Mouse (Mus musculus): ENCODE data around the gene Prss30. TPM values are rescaled to one million over a fixed set of nuclear protein-coding genes. Genes with fewer than 3 reads are reported as not detected.

Gene Prss30
- total RNA-seq (2021), result under 1 TPM in 1 of 2 experiments, not detected in 1; 0.32 TPM
- long read RNA-seq, experiment 1, result 0 reads
- long read RNA-seq, experiment 2, result 0 reads

GRCm38 (mm10) chr17:23980297-23980909 lies at the start of gene Prss30:
Gene Prss30, minus strand, starts transcription at chr17:23980566.
- Histone ChIP-seq H3K4me3 (no peak within 1 kb of the TSS), H3K27ac (no peak within 1 kb of the TSS)
- no peak for DNase-seq (ENCODE audit: low spot score in 2 of 2)
- TF ChIP-seq CTCF (conservative IDR thresholded peaks at IDR 0.05), result no peak

DNA sequence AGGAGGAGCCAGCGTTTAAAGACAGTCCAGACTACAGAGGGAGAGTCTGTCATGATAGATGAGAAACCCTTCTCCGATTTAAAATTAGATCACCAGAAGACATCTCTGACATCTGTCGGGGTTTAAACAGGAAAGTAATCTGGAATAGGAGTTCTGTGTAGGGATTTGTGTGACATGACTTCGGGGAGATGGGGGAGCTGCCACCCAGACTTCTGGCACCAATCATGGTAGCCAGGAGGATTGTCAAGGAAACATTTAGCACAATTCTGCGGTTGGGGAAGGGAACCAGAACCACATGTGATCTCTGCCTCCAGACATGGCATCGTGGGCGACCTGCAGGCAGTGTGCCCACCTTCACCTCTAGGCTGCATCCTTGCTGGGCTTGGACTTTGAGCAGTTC lies 49.1 kb upstream of the Prss30 start:
- Histone ChIP-seq H3K27ac (no peak overlapping the region), H3K4me3 (no peak overlapping the region)
- no peak for DNase-seq (ENCODE audit: low spot score in 2 of 2)
- TF ChIP-seq CTCF (conservative IDR thresholded peaks at IDR 0.05), result no peak

GRCm38 (mm10) chr17:24021375-24022199 lies 41.2 kb upstream of the Prss30 start:
- DNase-seq (ENCODE audit: low spot score in 2 of 2), result no peak
- TF ChIP-seq CTCF (conservative IDR thresholded peaks at IDR 0.05), result no peak
- no peak overlapping the region for H3K27ac ChIP-seq

GRCm38 (mm10) chr17:24020696-24021095 lies 40.3 kb upstream of the Prss30 start:
- H3K4me3 ChIP-seq, result no peak overlapping the region
- no peak overlapping the region for H3K27ac ChIP-seq
- DNase-seq (ENCODE audit: low spot score in 2 of 2), result no peak
- TF ChIP-seq CTCF (conservative IDR thresholded peaks at IDR 0.05), result no peak

More at GRCm38 (mm10) chr17:24021375-24022199, 41.2 kb upstream of the Prss30 start:
- H3K4me3 ChIP-seq, result no peak overlapping the region

DNA sequence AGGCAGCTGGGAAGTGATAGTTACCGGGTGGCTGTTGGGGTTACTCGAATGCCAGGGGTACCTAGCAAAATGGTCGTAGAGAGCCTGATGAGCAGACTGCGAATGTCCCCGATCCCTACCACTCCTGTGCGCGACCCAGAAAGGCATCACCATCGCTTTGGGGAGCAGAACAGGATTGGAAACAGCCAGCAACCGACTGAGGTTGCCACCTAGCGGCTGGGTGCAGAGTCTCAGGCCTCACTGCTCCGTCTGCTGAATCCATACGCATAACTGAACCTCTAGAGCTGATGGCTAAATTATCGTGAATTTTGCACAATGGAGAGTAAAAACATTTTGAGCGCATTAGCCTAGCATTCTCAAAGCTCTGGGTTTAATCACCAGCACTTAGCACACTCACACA lies 35.4 kb upstream of the Prss30 start:
- H3K27ac ChIP-seq, result no peak overlapping the region
- DNase-seq (ENCODE audit: low spot score in 2 of 2), result peak in 1 of 2 experiments; percentile 27
- peak; percentile 86 for TF ChIP-seq CTCF (conservative IDR thresholded peaks at IDR 0.05)

GRCm38 (mm10) chr17:24014433-24014965 lies 34.1 kb upstream of the Prss30 start:
- TF ChIP-seq CTCF (conservative IDR thresholded peaks at IDR 0.05), result no peak
- H3K4me3 ChIP-seq, result no peak overlapping the region
- H3K27ac ChIP-seq, result no peak overlapping the region
- DNase-seq (ENCODE audit: low spot score in 2 of 2), result no peak

More for the DNA sequence above, 35.4 kb upstream of the Prss30 start:
- H3K4me3 ChIP-seq, result no peak overlapping the region

- no peak overlapping the region for H3K27ac ChIP-seq
- no peak overlapping the region for H3K4me3 ChIP-seq
- TF ChIP-seq CTCF (conservative IDR thresholded peaks at IDR 0.05), result no peak
- DNase-seq (ENCODE audit: low spot score in 2 of 2), result no peak
These were observed 32.6 kb upstream of the Prss30 start for GRCm38 (mm10) chr17:24012921-24013320.

GRCm38 (mm10) chr17:24009617-24010016 lies 29.3 kb upstream of the Prss30 start:
- peak; percentile 56 for TF ChIP-seq CTCF (conservative IDR thresholded peaks at IDR 0.05)
- Histone ChIP-seq H3K27ac (no peak overlapping the region), H3K4me3 (no peak overlapping the region)

DNA sequence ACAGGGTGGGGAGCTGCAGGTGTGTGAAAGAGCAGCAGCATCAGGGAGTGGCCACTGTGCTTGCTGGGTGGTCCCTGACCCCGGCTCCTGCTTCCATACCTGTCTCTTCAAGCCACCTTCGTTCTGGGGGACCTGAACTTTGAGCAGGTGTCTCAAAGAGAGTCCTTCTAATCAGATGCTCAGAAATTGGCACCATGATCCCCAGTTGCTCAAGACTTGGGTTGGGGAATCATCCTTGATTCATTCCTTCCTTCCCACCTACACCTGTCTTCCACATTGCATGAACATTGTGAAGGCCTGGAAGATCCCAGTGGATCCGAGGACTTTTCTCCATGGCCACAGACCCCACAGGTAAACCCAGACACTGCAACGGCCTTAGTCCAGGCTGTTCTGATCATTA lies 27.7 kb upstream of the Prss30 start:
- no peak overlapping the region for H3K4me3 ChIP-seq
- H3K27ac ChIP-seq, result no peak overlapping the region
- TF ChIP-seq CTCF (conservative IDR thresholded peaks at IDR 0.05), result no peak
- no peak for DNase-seq (ENCODE audit: low spot score in 2 of 2)

More at GRCm38 (mm10) chr17:24009617-24010016, 29.3 kb upstream of the Prss30 start:
- DNase-seq (ENCODE audit: low spot score in 2 of 2), result no peak

DNA sequence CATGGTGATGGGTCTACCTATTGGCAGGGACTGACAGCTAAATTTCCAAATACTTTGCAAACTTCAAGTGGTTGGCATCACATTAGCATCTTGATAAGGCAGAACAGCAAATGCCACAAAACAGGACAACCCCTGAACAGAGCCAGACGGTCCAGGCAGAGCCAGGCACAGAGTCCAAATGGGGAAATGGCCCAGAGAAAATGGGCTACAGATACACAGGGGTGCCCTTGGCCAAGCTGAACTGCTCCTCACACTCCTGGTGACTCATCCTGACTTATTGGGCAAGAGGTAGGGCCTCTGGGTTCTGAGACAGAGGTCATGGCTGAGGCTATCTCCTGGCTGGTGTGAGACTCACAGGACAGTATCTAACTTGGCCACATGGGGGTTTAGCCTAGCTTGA lies 27.0 kb upstream of the Prss30 start:
- H3K4me3 ChIP-seq, result no peak overlapping the region
- H3K27ac ChIP-seq, result no peak overlapping the region
- DNase-seq (ENCODE audit: low spot score in 2 of 2), result no peak
- no peak for TF ChIP-seq CTCF (conservative IDR thresholded peaks at IDR 0.05)

- no peak overlapping the region for H3K27ac ChIP-seq
- no peak for TF ChIP-seq CTCF (conservative IDR thresholded peaks at IDR 0.05)
- no peak for DNase-seq (ENCODE audit: low spot score in 2 of 2)
- no peak overlapping the region for H3K4me3 ChIP-seq
These were observed 26.6 kb upstream of the Prss30 start for GRCm38 (mm10) chr17:24006930-24007329.

GRCm38 (mm10) chr17:24005049-24005448 lies 24.7 kb upstream of the Prss30 start:
- no peak for TF ChIP-seq CTCF (conservative IDR thresholded peaks at IDR 0.05)
- H3K27ac ChIP-seq, result no peak overlapping the region
- H3K4me3 ChIP-seq, result no peak overlapping the region
- DNase-seq (ENCODE audit: low spot score in 2 of 2), result no peak

- no peak for DNase-seq (ENCODE audit: low spot score in 2 of 2)
- H3K27ac ChIP-seq, result no peak overlapping the region
- no peak overlapping the region for H3K4me3 ChIP-seq
- no peak for TF ChIP-seq CTCF (conservative IDR thresholded peaks at IDR 0.05)
These were observed 23.8 kb upstream of the Prss30 start for GRCm38 (mm10) chr17:24004071-24004665.
